Mouse (Mus musculus) gastrocnemius, postnatal 14 days (tissue): ENCODE results near the gene Aspscr1. TPM values are rescaled to one million over a fixed set of nuclear protein-coding genes. Genes with fewer than 3 reads are reported as not detected.

Source experiments
- DNase-seq: peaks from one replicate; pipeline ENCODE4 v3.0.0; 2021; ENCODE audit warnings: mixed read lengths
- intact Hi-C: fragments of 180-260 bp; cut with DNase I; formaldehyde crosslinking; loops from one replicate; pipeline ENCODE4 v1.15.1; 2025; ENCODE audit warnings: low total_unique reads
- total RNA-seq, 2 experiments: library from RNA; stranded (reverse); gene quantifications; 2 replicates each; pipeline ENCODE4 v1.2.3; 2021

Gene Aspscr1
- total RNA-seq, 2 experiments from 2014 or later, result 25.0 to 26.9 TPM

- intact Hi-C loops, result no loop called here
- DNase-seq, result no peak
Observed at GRCm38 (mm10) chr11:120707969-120708368, 35.2 kb downstream of the Aspscr1 start.

DNA sequence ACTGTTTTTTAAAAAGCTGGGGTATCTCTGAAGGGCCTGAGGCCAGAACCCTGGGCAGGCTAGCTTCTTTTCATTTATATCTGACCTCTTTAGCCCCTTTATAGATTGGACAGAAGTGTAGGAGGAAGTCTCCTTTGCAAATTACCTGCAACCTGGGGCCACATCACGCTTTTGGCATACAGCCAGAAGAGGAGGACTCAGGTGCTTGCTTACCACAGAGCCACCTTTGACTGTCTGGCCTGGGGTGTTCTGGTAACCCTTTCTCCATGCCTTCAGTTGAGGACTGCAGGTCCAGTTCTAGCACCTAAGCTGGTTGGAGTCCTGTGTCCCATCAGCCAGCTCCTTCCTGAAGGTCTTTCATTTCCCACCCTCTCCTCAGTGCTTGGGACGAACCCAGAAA, 36.8 kb downstream of the Aspscr1 start:
- intact Hi-C loops, result no loop called here
- no peak for DNase-seq

DNA sequence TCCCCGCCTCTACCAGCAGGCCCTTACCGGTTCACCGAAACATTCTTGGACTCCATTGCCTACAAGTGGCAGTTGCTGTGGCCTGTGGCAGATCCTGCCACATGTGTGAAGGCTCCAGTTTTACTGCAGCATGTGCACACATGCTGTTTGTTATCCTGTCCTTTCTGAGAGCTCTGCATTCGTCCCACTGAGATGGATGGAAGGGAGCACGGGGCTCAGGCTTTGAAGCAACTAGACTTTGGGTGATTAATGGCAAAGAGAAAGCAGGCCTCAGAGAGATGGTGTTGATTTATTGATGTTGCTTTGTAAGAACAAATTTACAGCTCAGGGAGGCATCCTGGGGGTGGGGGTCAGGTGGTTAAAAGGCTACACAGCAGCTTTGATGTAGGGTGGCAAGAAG, 37.9 kb downstream of the Aspscr1 start:
- intact Hi-C loops, result loop anchor here (2.0 kb wide), 1 partner anchor 50 kb away; the partner anchor contains the start of gene Notum
- no peak for DNase-seq

DNA sequence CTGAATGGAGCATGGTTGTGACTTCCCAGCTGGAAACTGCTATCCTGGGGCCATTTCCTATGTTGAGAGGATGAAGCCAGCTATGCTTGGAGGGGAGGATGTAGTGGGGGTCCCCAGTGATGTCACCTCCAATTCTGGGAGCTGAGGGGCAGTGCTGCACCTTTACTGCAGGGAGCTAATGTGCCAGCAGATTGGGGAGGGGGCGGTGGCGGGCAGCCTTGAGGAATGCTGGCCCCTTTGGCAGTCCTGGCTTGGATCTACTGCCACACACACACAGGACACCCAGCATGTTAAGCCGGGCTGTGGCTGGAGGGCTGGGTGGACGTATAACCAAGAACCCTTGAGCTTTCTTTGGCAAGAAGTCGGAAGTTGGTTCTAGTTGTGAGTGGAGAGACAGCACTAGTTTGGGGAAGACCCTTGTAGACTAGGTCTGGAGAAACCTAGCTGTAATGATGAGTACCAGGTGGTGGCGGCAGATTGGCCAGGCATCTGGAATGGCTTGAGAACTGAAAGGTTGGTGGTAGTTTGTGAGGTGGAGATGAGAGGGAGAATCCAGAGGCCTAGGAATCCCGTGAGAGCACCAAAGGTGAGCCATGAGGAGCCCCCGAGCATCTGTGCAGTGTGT, 39.3 kb downstream of the Aspscr1 start:
- intact Hi-C loops, result loop anchor here (2.0 kb wide), 1 partner anchor 51 kb away; the partner anchor contains the start of gene Notum
- DNase-seq, result no peak

DNA sequence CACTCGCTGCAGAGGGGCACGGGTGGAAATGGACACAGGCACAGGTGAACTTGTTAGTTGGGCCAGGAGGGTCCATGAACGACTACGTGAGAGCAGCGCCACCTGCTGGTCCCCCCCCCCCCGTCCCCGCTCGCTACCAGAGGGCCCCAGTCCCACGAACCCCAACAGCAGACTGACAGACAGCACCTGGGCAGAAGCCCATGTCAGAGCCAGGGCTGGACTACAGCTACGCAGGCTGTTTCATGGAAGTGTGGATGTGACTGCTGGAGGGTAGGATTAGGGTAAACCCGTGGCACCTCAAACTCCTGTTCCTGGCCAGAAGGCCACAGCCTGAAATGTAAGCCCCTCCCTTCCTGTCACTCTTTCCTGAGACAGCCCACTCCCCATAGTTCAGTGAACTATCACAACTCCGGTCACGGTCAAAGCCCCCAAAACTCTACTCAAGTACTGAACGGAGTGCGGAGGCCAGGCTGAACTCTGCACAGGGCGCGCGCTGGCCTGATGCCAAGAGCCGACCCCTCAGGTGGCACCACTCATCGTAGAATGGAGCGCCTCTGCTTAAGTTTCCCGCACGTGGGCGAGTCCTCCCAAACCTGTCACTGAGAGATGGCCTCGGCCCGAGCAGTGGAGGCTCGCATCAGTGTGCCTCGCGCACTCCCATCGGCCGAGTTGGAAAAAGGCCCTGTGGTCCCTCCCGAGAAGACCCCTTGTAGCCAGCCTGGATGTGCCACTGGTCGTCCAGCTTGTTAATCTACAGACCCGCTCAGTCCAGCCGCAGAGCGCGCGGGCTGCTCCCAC, 40.2 kb downstream of the Aspscr1 start:
- intact Hi-C loops, result no loop called here
- peak; percentile 60 for DNase-seq

DNA sequence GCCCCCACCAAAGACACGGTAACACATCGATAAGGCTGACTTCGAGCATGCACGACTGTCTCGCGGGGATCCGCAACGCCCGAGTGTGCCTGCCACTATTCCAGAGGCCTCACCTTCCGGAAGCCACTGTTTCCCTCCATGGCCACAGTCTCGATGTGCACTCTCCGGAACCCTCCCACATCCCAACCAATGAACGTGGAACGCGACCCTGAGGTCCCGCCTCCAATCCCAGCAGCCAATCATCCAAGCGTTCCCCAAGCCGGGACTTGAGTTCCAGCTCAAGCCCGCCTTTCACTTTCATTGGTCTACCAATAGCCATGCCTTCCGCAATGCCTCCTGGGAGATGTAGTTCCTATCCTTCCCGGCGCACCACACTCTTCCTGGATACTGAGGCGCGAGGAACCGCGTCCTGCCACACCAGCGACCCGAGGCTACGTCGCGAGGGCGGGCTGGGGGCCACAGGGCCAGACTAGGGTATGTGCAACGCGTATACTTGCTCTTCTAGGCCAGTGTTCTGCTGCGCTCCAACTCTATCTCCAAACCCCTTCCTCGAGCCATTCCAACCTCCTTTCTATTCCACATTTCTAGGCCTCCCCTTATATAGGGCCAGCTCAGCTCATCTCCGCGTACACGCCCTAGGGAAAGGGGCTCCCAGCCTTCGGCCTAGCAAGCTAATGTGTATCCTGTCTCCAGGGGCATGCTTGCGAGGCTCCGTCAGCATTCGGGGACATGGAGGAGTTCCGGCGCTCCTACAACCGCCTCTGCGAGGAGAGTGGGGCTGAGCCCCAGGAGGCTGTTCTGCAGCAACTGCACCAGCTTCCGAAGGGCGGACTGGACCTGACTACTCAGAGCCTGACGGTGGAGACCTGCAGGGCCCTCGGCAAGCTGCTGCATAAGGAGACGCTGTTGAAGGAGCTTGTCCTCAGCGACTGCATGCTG, 41.1 kb downstream of the Aspscr1 start, which contains the start of the genes Cenpx and Lrrc45:
Gene Cenpx (minus strand): TSS at position 159 of the 939 bp plus-strand sequence.
Gene Lrrc45 (plus strand): TSS at position 346 of the 939 bp plus-strand sequence.
- intact Hi-C loops, result no loop called here
- DNase-seq, result peak; percentile 96

DNA sequence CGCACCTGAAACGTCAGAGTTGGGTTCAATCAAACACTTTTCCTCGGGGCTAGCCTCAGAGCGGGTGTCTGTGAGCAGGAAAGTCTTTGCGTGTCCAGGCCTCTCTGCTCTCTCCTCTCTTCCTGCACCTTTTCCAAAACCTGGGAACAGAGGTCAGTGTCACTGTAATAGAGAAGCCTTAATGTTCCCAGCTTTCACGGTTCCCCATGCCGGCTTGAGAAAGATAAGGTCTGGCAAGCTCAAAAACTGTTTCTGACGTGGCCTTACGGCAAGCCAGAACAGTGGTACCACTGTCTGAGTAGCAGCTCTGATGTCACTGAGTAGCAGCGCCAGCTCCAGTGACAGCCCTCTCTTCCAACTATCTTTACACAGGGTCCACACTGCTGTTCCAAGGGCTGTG, 41.8 kb downstream of the Aspscr1 start:
- intact Hi-C loops, result no loop called here
- no peak for DNase-seq

DNA sequence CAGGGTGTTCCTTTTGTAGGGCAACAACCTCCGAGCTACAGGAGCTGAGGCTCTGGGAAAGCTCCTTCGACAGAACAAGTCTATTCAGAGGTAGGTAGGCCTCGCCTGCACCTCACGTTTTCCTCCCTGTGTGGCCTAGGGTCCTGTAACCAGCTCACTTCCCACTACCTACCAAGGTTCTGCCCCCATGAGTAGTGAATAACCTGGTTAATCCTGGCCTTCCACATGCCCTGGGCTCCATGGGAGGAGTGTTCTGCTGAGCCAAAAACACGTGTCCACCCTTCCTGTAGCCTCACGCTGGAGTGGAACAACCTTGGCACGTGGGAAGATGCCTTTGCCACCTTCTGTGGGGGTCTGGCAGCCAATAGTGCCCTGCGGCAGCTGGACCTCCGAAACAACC, 42.4 kb downstream of the Aspscr1 start:
- intact Hi-C loops, result no loop called here
- DNase-seq, result no peak

- no peak for DNase-seq
- intact Hi-C loops, result loop anchor here (2.0 kb wide), 1 partner anchor 62 kb away; no protein-coding TSS in a partner anchor
Observed at GRCm38 (mm10) chr11:120719242-120719641, 46.5 kb downstream of the Aspscr1 start.

DNA sequence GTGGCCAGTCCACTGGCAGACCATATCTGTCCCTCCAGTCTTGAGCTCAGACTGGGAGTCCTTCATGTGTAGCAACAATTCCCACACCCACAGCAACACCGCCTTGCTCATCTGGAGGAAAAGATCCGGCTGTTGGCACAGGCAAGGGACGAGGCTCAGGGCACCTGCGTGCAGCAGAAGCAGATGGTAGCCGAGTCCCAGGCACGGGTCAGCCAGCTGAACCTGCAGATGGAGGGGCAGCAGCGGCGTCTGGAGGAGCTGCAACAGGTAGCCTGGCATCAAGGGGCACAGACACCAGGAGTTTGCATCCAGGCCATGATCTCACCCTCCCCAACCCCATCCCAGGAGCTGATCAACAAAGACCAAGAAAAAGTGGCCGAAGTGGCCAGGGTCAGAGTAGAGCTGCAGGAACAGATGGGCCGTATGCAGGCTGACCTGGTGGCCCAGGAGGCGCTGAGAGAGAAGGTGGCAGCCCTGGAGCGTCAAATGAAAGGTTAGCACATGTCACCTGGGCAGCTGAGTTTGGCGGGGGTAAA, 47.1 kb downstream of the Aspscr1 start:
- intact Hi-C loops, result loop anchor here (2.0 kb wide), 2 partner anchors 55 to 61 kb away; no protein-coding TSS in a partner anchor
- no peak for DNase-seq

DNA sequence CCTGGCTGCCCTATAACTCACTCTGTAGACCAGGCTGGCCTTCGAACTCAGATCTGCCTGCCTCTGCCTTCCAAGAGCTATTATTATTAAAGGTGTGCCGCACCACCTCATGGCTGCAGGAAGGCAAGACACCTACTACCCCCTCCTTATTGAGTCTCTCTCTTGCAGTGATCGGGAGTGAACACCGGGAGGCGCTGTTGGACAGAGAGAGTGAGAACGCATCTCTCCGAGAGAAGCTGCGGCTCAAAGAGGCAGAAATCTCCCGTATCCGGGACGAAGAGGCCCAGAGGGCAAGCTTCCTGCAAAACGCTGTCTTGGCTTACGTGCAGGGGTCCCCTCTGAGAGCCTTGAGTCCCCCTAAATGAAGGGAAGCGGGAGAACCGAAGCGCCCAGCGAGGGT, 47.7 kb downstream of the Aspscr1 start:
- intact Hi-C loops, result loop anchor here (2.0 kb wide), 1 partner anchor 54 kb away; no protein-coding TSS in a partner anchor
- DNase-seq, result peak; percentile 89

GRCm38 (mm10) chr11:120721124-120722066, 48.6 kb downstream of the Aspscr1 start, which contains the start of gene Rac3:
Rac3 (plus strand) TSS chr11:120721470.
- peak; percentile 67 for DNase-seq
- intact Hi-C loops, result loop anchor here (2.0 kb wide), 1 partner anchor 53 kb away; no protein-coding TSS in a partner anchor

- no peak for DNase-seq
- intact Hi-C loops, result no loop called here
Observed at GRCm38 (mm10) chr11:120722067-120722630, 49.4 kb downstream of the Aspscr1 start.

DNA sequence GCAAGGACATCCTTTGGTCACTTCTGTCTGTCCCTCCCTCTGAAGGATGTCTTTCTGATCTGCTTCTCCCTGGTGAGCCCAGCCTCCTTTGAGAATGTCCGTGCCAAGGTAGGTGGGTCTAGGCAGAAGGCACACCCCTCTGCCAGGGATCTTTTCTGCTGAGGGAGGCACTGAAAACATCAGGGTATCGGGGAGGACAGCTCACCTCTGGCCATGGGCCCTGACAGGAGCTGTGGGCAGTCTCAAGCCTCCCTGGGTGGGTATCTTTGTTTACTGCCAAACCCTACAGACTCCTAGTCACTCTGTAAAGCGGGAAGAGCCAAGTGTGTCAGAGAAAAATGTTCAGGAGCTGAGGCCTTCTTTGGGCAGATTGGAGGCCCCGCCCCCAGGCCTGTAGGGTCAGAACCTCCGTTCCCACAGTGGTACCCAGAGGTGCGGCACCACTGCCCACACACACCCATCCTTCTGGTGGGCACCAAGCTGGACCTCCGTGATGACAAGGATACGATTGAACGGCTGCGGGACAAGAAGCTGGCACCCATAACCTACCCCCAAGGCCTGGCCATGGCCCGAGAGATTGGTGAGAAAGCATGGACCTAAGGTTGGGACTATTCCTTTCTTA, 50.1 kb downstream of the Aspscr1 start:
- DNase-seq, result no peak
- intact Hi-C loops, result no loop called here

DNA sequence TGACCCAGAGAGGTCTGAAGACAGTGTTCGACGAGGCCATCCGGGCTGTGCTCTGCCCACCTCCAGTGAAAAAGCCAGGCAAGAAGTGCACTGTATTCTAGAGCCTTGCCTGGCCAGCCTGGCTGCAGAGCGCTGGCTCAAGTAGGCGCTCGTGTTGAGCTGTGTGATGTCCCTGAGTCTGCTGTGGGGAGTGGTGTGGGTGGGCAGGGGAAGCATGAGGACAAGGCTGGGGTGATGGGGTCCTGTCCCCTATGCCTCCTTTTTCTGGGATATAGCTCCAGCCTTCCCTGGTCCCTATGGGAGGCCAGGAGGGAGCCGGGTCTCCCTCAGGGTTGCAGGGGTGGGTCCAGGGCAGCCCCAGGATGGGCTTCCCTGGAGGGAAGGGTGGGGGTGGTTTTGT, 50.7 kb downstream of the Aspscr1 start:
- intact Hi-C loops, result no loop called here
- no peak for DNase-seq

- no peak for DNase-seq
- intact Hi-C loops, result no loop called here
Observed at GRCm38 (mm10) chr11:120726243-120727168, 53.7 kb downstream of the Aspscr1 start.
